Mouse (Mus musculus): ENCODE data around the gene Clptm1l.

The Clptm1l gene

GRCm38 (mm10) chr13:73660163-73660695 lies 56.4 kb downstream of the Clptm1l start:
- no peak for DNase-seq (ENCODE audit: low spot score in 2 of 2)
